Mouse (Mus musculus): Measurements from ENCODE around the gene Dscam.

Gene Dscam

GRCm38 (mm10) chr16:96857571-96857970 is 313.0 kb downstream of the Dscam start:
- DNase-seq = no peak

- DNase-seq = no peak
Observed at GRCm38 (mm10) chr16:96855060-96855459, 315.5 kb downstream of the Dscam start.

GRCm38 (mm10) chr16:96852383-96852782 is 318.2 kb downstream of the Dscam start:
- peak; percentile 9 for DNase-seq

DNA sequence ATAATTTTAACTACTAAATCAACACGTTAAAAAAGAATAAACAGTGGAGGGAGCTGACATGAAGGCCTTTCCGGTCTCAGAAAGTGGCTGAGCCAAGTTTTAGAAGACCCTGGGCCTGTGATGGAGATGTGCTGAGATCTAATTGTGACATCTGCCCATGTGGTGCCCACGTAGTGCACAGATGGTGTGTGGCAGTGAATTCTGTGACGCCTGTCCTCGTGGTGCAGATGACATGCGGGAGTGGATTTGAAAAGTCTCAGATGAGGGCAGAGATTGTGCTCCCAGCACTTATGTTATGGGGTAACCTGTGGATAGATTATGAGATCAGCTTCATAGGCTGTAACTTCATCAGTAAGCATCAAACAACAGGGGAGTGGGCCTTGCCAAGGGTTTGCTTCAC is 321.6 kb downstream of the Dscam start:
- DNase-seq = no peak

- no peak for DNase-seq
Observed at GRCm38 (mm10) chr16:96846585-96846984, 324.0 kb downstream of the Dscam start.

DNA sequence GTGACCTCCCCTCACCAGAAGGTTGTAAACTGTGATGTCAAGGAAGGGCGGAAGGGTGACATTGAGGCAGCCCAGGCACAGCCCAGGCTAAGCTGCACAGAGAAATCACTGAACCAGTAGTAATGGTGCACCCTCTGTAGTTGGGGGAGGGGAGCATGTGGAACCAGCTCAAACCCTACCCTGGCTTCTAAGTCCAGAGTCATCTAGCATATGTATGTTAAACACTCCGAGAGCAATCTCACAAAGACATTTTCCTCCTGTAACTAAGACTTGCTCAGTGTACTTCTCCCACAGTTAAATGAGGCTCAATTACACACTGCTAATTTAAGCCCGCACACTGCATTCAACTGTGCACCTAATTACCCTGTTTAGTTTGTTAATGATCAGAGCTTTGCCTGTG is 324.4 kb downstream of the Dscam start:
- no peak for DNase-seq

- DNase-seq = no peak
Observed at GRCm38 (mm10) chr16:96845475-96846098, 325.0 kb downstream of the Dscam start.

DNA sequence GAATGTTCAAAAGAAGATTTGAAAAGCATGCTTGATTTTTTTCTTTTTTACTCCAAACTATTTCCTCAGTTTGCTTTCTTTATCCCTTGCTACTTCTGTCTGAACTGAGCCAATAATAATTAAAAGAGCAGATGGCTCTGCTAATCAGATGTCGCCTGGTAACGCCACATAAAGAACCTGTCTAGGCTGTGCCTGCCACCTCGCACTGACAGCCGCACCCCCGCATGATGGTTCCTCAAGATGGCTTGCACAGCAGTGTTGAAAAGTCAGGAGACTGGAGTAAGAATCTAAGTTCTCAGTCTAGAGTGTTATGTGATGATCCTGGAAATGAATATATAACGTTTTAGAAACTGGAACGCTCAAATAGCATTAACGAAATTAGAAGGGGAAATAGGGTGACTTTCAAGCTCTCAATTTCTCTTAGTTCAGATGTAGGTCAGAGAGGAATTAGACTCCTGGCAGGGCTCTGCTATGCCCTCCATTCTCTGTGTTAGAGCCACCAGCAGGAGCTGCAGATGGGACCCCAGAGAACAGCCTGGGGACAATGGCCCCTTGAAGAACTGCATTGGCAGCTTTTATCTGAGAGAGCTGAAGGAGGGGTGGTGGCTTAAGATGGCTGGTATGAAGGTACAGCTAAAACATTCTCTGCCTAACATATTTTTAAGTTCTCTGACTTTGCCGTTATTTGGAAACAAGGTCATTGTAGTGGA is 326.7 kb downstream of the Dscam start:
- no peak for DNase-seq

- no peak for DNase-seq
Observed at GRCm38 (mm10) chr16:96842829-96843360, 327.7 kb downstream of the Dscam start.

DNA sequence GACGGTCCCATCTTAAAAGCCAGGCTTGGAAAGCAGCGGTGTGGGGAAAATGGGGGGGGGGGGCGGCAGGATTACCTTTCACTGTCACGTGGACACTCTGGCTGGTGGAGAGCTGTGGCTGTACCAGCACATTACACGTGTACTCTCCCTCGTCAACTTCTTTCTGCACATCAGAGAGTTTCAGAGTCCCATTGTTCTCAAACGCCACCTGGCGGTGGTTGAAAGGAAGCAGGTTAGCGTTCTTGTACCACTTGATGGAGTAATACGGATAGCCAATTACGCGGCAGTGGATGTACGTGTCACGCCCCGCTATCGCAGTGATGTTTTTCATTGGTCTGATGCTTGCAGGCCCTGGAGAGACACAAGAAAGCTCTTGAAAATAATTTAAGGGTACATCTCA is 350.9 kb downstream of the Dscam start:
- peak; percentile 65 for DNase-seq

DNA sequence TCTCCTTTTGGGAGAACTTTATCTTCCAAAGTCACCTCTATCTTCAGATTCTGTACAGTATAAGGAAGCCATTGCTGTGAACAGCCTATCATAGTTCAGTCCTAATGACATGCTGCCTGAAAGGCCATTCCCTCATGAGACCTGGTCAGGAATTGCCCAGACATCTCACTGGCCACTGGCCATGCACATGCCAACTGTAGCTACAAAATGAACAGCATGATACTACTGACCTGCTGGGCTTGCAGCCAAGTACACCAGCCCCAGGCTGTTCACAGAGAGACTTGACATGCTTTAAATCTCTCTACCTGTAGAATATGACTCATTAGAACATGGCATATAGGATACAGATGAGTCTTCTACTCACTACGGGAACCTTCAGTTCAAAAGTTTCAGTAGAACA is 364.3 kb downstream of the Dscam start:
- no peak for DNase-seq

DNA sequence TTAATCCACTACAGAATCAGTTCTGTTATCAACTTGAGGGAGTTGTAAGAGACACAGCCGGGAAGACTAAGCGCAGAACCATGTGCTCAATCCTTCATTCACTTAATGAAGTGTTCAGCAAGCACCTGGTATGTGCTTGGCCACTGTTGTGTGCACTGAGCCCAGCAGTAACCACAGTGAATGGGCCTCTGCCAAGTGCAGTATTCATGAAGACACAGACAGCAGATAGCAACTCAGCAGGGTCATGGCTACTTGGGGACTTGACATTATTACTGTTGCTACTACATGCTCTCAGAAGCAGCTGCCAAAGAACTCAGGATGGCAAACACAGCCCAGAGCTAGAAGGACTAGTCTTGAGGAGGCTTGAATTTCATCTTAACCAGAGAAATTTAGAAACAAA is 367.9 kb downstream of the Dscam start:
- no peak for DNase-seq

- DNase-seq = no peak
Observed at GRCm38 (mm10) chr16:96801650-96802237, 368.8 kb downstream of the Dscam start.

DNA sequence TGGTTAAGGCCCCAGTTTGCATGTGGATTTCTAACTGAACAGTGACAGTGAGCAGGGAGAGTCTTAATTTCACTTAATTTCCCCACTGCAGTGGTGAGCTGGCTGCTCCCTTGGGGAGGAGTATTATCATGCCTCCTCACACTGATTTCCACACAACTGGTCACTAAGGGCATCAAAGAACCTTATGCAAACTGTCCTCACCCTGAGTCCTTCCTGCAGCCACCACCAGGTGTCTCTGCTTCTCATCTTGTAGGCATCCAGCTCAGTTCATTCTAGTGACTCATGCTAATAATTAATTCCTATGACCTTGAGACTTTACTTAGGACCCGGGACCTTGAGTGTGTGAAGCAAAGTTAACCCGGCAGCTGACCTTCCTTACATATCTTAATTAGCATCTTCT is 375.1 kb downstream of the Dscam start:
- peak; percentile 19 for DNase-seq

- no peak for DNase-seq
Observed at GRCm38 (mm10) chr16:96791307-96791706, 379.2 kb downstream of the Dscam start.

GRCm38 (mm10) chr16:96788286-96788685 is 382.3 kb downstream of the Dscam start:
- no peak for DNase-seq

DNA sequence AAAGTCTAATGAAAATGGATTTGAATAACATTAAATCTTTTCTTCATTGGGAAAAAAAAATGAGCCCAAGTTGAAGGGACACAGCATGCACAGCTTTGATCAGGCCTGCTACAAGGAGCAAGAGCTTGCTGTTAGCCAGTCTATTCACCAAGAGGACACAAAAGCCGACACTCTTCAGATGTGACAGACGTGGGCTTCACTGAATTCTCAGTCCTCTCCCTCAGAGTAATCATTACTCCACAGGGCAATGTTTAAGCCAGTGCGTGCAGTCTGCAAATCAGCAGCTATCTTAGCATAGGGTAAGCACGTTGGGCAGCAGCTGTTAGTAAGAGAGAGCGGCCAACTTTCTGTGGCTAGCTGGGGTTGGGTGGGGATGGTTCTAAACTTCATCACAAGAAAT is 391.5 kb downstream of the Dscam start:
- DNase-seq = no peak

DNA sequence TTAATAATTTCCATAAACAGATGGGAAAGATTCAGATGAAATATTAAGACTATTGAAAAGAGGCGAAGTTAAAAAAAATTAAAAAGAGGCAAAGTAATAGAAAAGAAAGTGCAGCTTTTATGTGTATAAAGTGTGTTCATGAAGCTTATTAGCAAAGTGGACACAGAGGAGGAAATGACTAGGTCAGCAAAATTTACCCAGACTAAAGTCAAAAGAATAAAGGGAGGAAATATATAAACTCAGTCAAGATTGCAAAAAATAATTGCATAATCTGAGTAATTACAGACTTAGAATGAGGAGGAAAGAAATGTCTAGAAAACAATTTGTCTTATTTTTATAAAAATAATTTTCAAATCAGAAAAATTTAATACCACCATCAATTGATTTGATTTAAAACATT is 396.3 kb downstream of the Dscam start:
- DNase-seq = no peak

GRCm38 (mm10) chr16:96767985-96768384 is 402.6 kb downstream of the Dscam start:
- DNase-seq = no peak

DNA sequence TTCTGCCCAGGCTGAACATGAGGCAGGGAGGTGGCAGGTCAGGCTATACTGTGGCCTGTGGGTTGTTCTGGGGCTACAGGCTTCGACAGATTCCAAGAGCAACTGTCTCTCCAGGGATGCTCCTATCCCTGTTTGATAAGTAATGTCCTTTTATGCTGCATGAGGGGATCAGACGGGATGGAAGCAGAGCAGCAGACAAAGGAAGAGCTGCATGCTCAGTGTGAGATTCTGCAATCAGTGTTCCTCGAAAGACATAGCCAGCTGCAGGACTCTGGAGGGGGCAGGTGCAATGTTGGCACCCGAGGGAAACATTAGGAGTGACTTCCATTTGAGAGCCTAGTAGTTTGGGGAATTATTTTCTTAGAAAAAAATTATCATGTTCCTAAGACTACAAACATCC is 403.0 kb downstream of the Dscam start:
- no peak for DNase-seq

- DNase-seq = no peak
Observed at GRCm38 (mm10) chr16:96761225-96761624, 409.3 kb downstream of the Dscam start.

DNA sequence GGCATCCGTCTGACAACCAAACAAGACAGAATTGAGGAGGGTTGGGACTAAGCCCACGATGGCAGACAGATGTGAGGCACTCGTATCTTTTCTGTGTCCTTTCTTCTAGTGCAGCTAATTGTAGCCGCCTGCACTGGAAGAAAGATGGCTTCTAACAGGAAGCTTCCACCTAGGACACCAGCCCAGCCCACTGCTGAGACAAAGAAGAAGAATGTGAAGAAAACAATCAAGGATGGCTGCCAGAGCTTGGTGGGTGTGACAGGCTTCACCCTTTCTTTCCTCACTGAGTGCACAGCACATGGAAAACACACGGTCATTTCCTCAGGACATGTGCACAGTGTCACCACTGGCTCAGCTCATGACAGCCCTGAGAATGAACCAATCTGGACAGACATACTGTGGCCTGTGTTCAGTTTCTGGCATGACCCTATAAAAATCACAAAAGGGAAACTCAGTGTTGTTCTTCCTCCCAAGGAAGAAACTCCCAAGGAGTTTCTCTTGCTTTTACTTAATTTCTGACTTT is 411.4 kb downstream of the Dscam start:
- no peak for DNase-seq

- DNase-seq = no peak
Observed at GRCm38 (mm10) chr16:96758381-96758780, 412.2 kb downstream of the Dscam start.

Data from liver (tissue).